ENCODE assay signal across 8 mouse cellular contexts in genomic region chr6:38650263-38650937, GRCm38 (mm10). TPM values are rescaled to one million over a fixed set of nuclear protein-coding genes. Genes with fewer than 3 reads are reported as not detected.
DNase-seq lines count a peak whose midpoint lies in the region; ATAC-seq and TF ChIP-seq lines count a peak whose summit lies in the region.

No protein-coding gene starts in this region.

- H3K4me1 ChIP-seq in kidney, adult 2 months (ENCODE audit: control insufficient read depth, insufficient read depth, low read length): no peaks in the 10 kb centered on the region
- no peaks in the 10 kb centered on the region for H3K4me1 ChIP-seq in limb, embryonic 10.5 days
- H3K4me1 ChIP-seq in midbrain, embryonic 16.5 days (ENCODE audit: control insufficient read depth, insufficient read depth, low read length): no peaks in the 10 kb centered on the region

- peak; percentile 26 to 41 for DNase-seq in urinary bladder, adult 18-20 months (ENCODE audit: low spot score in 2 of 2)
- no peak for DNase-seq in urinary bladder, adult 2 months (ENCODE audit: low spot score)
- DNase-seq in cerebellum, adult 9-11 months: peak; percentile 63
- DNase-seq in frontal cortex, postnatal 25 days (ENCODE audit: low spot score in 2 of 2): peak; percentile 42 to 55
- peak; percentile 72 for DNase-seq in kidney, adult 2 months
- DNase-seq in limb, embryonic 10.5 days (ENCODE audit: low spot score): peak; percentile 69
- peak; percentile 50 to 68 for DNase-seq in spleen, postnatal 36 days (ENCODE audit: low spot score in 2 of 2)

- H3K36me3 ChIP-seq in kidney, adult 2 months (ENCODE audit: control insufficient read depth, insufficient read depth, low read length): no peaks in the 10 kb centered on the region
- no peaks in the 10 kb centered on the region for H3K36me3 ChIP-seq in limb, embryonic 10.5 days
- no peaks in the 10 kb centered on the region for H3K36me3 ChIP-seq in midbrain, embryonic 16.5 days (ENCODE audit: control insufficient read depth, insufficient read depth, low read length)

- H3K27ac ChIP-seq in kidney, adult 2 months (ENCODE audit: insufficient read depth, low read depth, low read length): no peak overlapping the region
- no peak overlapping the region for H3K27ac ChIP-seq in limb, embryonic 10.5 days
- H3K27ac ChIP-seq in midbrain, embryonic 16.5 days (ENCODE audit: low read length): no peak overlapping the region

- no peak overlapping the region for H3K4me3 ChIP-seq in kidney, adult 2 months (ENCODE audit: insufficient read depth, low read depth, low read length)
- H3K4me3 ChIP-seq in limb, embryonic 10.5 days: no peak overlapping the region
- H3K4me3 ChIP-seq in midbrain, embryonic 16.5 days (ENCODE audit: low read depth, low read length): no peak overlapping the region

- peak; percentile 76 for ATAC-seq in midbrain, embryonic 16.5 days

- H3K9ac ChIP-seq in midbrain, embryonic 16.5 days (ENCODE audit: low read depth, low read length): no peak overlapping the region

- no peaks in the 10 kb centered on the region for H3K9me3 ChIP-seq in limb, embryonic 10.5 days (replicated peaks)
- H3K9me3 ChIP-seq in midbrain, embryonic 16.5 days (replicated peaks; ENCODE audit: control insufficient read depth, low read length, poor library complexity, severe bottlenecking): no peaks in the 10 kb centered on the region

- no peak overlapping the region for H3K4me2 ChIP-seq in midbrain, embryonic 16.5 days (ENCODE audit: low read length)

- TF ChIP-seq POLR2A in kidney, adult 2 months (IDR thresholded peaks at IDR 0.05; ENCODE audit: low read depth, low read length): no peak

- WGBS in kidney, adult 2 months: 38% methylated on average over 14 of the region's 14 CpGs
- 44% methylated on average over 14 of the region's 14 CpGs for WGBS in limb, embryonic 10.5 days
- 43% methylated on average over 14 of the region's 14 CpGs for WGBS in midbrain, embryonic 16.5 days

- H3K27me3 ChIP-seq in kidney, adult 2 months (replicated peaks; ENCODE audit: control insufficient read depth, insufficient read depth, low read length): no peaks in the 10 kb centered on the region
- no peaks in the 10 kb centered on the region for H3K27me3 ChIP-seq in limb, embryonic 10.5 days (ENCODE audit: low read depth, poor library complexity, severe bottlenecking)
- H3K27me3 ChIP-seq in midbrain, embryonic 16.5 days (ENCODE audit: control insufficient read depth, insufficient read depth, low read depth, low read length): no peaks in the 10 kb centered on the region

- TF ChIP-seq CTCF in kidney, adult 2 months (conservative IDR thresholded peaks at IDR 0.05; ENCODE audit: insufficient read depth, insufficient read length, low read depth, low read length): peak; percentile 95

RNA-seq across cellular contexts. Expression of gene Clec2l, which starts 12.5 kb away (rescaled TPM):
- 0.46 and 0.47 TPM in 2 replicates for polyA plus RNA-seq in urinary bladder, adult 2 months (2012; rRNA removed)
- 0.61 and 0.66 TPM in 2 replicates for polyA plus RNA-seq in kidney, adult 2 months (2012; rRNA removed)
- 0.35 and 0.40 TPM in 2 replicates for polyA plus RNA-seq in limb, embryonic 10.5 days (2016; fragmentation: Nextera tagmentation; extraction: Ambion mirVana)
- polyA plus RNA-seq in midbrain, embryonic 16.5 days (2015; fragmentation: Nextera tagmentation; extraction: Ambion mirVana): 15.6 and 22.9 TPM in 2 replicates

RNA-seq across cellular contexts. Expression of gene Klrg2, which starts 13.4 kb away (rescaled TPM):
- 5.1 and 5.5 TPM in 2 replicates for polyA plus RNA-seq in urinary bladder, adult 2 months (2012; rRNA removed)
- polyA plus RNA-seq in kidney, adult 2 months (2012; rRNA removed): 2.3 and 3.7 TPM in 2 replicates
- polyA plus RNA-seq in limb, embryonic 10.5 days (2016; fragmentation: Nextera tagmentation; extraction: Ambion mirVana): 0.06 and 0.11 TPM in 2 replicates
- polyA plus RNA-seq in midbrain, embryonic 16.5 days (2015; fragmentation: Nextera tagmentation; extraction: Ambion mirVana): not detected in 2 replicates

Comparison
In these comparisons a context has a peak if more than half of its experiments do, and no peak if none do; other contexts are left out.
1. RNA of gene Clec2l, which starts 12.5 kb away (polyA plus RNA-seq): 15.6 to 22.9 TPM in midbrain, embryonic 16.5 days; 0.61 to 0.66 TPM in kidney, adult 2 months, 0.46 to 0.47 TPM in urinary bladder, adult 2 months and 0.35 to 0.40 TPM in limb, embryonic 10.5 days; every median in the first group is over 10 times any median in the second.